Mouse (Mus musculus): ENCODE results near the gene Zfp747.

- TF ChIP-seq CTCF (IDR thresholded peaks at IDR 0.05; ENCODE audit: control insufficient read depth, insufficient read depth, low read length) (no peak), POLR2A (IDR thresholded peaks at IDR 0.05; ENCODE audit: borderline replicate concordance, control insufficient read depth, low read depth, low read length) (no peak)
Observed at GRCm38 (mm10) chr7:127378310-127378921, 2.6 kb upstream of the Zfp747 start.
